Mouse (Mus musculus) E14TG2a.4 (cell line): ENCODE results near the gene Hist3h2a.

ENCODE experiments used
- CTCF ChIP-seq: conservative IDR thresholded peaks from 2 replicates; pipeline ENCODE4 v1.5.1; 2014; ENCODE audit warnings: low read length
- POU5F1 ChIP-seq: IDR thresholded peaks from 2 replicates; pipeline ENCODE4 v1.6.1; 2014; ENCODE audit warnings: low read length, borderline replicate concordance

GRCm38 (mm10) chr11:58977150-58977549, 22.7 kb downstream of the Hist3h2a start:
- TF ChIP-seq CTCF (no peak), POU5F1 (no peak)
